Mouse (Mus musculus): ENCODE results near the gene Kpna2.
"Not testable (repeated sequence)": the region's sequence is repeated elsewhere in the genome, so short reads cannot be mapped to it uniquely, and the experiment has no call there.

The Kpna2 gene

DNA sequence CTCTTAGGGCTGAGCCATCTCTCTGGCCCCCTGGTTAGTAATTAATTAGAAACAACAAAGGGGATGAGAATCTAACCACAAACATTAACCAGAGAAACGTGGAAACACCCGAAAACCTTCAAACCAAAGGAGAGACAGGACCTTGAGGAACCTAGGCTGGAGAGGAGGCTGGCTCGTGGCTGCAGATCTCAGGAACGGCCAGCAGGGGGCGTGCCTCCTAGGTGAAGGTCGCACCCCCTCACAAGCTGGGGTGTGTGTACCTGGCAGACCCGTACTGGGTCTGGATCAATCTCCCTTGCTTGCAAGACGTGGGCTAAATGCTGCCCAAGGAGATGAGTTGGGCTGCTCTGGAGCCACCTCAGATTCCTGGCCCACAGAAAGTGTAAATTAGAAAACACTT, 19.3 kb upstream of the Kpna2 start:
- DNase-seq (ENCODE audit: low spot score): no peak

DNA sequence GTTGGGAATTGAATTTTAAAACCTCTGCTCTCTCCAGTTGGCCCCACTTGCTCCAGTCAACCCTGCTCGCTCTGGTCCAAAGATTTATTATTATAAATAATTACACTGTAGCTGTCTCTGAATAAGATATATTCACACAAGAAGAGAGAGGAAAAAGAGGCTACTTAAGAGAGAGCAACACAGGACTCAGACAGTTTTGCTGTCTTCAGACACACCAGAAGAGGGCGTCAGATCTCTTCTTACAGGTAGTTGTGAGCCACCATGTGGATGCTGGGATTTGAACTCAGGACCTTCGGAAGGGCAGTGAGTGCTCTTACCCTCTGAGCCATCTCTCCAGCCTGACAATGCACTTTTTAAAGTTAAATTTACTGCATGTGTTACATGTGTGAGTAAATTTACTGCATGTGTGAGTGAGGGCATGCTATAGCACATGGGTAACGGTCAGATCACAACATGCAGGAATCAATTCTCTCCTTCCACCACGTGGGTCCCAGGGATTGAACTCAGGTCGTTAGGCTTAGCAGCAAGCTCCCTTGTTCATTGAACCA, 18.1 kb upstream of the Kpna2 start:
- no peak for DNase-seq (ENCODE audit: low spot score)

DNA sequence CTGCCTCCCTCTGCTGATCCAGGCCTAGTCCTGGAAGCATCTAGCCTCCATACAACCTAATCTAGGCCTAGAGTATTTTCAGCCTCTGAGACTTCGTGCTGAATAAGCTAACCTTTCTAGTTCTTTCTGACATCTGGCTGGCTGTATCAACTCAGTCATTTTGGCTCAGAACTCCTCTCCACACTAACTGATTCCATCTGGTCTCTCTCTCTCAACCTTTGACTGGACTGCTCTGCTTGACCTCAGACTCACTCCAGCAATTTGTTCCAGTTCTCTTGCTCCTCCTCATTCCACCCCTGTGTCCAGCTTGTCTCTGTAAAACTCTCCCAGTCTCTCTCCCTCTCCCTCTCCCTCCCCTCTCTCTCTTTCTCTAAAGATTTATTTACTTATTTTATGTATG, 17.6 kb upstream of the Kpna2 start:
- no peak for DNase-seq (ENCODE audit: low spot score)

DNA sequence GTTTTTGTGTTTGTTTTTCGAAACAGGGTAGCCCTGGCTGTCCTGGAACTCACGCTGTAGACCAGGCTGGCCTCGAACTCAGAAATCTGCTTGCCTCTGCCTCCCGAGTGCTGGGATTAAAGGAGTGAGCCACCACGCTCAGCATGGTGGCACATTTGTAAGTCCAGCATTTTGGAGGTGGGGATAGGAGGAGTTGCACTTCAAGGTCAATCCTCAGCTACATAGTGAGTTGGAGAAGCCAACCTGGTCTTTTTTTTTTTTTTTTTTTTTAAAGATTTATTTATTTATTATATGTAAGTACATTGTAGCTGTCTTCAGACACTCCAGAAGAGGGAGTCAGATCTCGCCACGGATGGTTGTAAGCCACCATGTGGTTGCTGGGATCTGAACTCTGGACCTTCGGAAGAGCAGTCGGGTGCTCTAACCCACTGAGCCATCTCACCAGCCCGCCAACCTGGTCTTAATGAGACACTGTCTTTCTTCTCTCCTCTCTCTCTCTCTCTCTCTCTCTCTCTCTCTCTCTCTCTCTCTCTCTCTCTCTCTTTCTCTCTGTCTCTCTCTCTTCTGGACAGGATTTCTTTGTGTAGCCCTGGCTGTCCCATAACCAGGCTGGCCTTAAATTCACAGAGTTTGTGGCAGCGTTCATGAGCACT, 16.3 kb upstream of the Kpna2 start:
- DNase-seq (ENCODE audit: low spot score): not testable (repeated sequence)

DNA sequence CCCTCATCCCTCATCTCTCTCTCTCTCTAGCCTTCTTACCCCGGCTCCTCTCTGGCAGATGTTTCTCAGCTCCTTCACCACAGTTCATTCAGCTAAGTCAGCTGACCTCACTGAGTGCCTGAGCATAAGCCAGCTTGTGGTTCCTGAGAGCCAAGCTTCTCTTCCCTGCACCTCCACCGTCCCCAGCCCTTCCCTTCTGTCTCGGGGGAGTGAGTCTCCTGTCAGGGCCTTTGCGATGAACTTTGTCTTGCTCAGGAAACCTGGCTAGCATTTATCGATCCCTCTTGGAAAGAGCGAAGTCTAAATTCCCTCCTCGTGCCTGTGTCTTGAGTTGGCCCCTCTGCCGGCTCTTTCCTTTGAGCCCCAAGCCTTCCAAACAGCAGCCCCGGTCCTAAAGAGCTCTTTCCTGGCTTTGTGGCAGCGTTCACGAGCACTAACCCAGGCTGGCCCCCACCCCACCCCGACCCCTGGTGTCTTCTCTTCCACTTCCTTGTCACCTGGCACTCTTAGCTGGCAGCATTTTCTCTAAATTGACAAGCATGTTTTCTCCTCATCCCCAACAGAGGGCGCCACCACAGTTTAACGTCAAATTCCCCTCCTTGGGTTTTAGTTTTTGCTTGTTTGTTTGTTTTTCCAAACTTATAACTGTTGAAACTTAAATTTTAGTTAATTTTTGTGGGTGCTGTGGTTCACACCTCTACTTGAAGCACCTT, 15.4 kb upstream of the Kpna2 start:
- DNase-seq (ENCODE audit: low spot score): no peak

DNA sequence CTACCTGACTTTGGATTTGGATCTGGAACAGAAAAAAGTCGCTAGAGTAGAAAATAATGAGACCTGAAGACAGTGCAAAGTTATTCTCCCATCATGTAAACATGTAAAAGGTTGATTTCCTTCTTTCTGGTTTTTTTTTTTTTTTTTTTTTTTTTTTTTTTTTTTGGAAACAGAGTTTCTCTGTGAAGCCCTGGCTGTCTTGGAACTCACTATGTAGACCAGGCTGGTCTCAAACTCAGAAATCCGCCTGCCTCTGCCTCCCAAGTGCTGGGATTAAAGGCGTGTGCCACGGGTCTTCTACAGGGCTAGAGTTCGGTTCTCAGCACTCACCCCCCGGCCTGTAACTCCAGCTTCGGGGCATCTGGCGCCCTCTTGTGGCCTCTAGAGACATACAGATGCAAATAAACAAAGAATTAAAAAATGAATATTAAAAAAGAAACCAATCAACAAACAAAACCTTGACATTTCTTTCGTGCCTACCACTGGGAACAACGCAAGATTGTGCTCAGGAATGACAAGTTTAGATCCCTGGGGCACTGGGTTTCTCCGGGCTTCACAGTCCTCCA, 14.8 kb upstream of the Kpna2 start:
- DNase-seq (ENCODE audit: low spot score): no peak

DNA sequence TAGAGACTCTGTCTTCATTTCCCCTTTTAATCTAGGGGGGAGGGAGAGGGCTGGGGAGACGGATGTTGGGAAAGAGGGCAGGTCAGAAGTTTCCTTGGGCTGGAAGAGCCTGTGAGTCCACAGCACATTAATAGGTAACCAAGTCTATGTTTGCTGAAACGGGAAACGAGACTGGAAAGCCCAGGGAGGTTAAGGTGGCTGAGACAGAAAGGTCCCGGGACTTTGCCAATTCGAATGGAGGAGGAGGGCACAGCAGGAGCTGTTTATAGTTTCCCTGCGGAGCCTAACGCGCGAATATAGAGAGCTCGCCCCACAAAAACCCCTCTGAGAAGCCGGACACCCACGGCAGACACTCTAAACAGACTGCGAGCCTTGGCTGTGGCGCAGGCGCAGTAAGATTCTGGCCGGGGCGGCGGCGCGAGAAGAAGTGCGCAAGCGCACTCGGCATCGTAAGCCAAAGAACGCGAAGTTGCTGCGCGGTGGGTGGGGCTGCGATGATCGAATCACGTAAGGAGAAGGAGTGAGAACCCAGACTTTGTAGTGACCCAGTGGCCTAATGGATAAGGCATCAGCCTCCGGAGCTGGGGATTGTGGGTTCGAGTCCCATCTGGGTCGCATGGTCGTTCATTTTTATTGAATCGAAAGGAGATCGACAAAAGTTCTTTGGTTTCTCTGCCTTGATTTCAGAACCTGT, 13.1 kb upstream of the Kpna2 start:
- peak; percentile 98 for DNase-seq (ENCODE audit: low spot score)

DNA sequence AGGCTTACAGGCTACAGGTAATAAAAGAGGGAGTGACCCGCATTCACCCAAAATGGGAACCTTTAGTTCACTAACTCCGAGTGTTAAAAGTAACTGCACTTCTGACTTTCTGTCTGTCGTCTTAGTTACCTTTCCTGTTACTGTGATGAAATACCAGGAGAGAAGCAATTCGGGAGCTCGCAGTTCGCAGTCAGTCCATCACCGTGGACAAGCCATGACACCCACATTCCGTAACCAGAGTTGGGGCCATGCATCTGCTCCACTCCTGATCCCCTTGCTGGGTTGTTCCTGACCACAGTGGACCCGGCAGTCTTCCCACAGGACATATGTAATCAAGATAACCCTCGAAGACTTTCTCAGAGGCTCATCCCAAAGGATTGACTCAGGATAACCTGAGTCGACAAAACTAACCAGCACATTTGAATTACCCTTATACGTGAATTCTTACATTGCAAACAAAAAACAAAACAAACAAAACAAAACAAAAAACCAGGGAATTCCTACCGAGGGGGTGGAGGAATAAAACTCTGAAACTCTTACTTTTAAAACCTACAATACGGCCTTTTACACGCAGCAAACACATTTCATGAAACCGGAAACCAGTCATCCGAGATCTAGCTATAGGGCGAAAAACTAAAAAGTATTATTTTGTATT, 12.5 kb upstream of the Kpna2 start:
- DNase-seq (ENCODE audit: low spot score): no peak

DNA sequence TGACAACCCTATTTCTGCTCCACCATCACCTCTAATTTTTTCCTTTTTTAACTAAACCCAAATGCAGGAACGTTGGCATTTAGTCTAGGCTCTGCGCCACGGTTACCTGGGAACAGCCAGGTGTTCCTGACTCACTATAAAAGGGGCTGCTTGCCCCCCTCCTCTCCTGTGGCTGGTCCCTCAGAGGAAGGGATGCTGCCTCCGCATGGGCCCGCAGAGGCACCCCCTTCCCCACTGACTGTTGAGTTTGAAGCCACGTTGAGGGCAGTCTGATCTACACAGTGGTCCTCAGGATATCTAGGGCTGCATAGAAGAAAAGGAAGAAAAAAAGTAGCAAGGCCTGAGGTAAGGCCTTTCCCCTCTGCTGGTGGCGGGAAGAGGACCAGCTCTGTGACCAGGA, 11.8 kb upstream of the Kpna2 start:
- no peak for DNase-seq (ENCODE audit: low spot score)

DNA sequence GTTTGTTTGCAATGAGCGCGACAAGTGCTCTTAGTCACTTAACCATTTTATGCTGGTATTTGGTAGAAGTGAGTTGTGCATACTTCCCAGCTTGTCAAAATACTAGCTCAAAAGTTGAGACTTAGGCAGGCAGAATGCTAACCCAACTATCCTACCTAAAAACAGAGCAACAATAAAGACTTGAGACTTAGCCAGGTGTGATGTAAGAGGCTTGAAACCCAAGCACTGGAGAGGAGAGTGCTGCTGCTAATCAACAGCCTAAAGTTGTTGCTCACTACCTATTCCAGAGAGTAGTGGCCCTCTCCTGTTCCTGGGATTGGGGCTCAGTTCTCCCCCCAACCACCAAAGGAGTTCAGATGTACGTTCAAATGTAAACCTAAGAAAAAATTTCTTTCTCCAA, 11.1 kb upstream of the Kpna2 start:
- DNase-seq (ENCODE audit: low spot score): no peak

DNA sequence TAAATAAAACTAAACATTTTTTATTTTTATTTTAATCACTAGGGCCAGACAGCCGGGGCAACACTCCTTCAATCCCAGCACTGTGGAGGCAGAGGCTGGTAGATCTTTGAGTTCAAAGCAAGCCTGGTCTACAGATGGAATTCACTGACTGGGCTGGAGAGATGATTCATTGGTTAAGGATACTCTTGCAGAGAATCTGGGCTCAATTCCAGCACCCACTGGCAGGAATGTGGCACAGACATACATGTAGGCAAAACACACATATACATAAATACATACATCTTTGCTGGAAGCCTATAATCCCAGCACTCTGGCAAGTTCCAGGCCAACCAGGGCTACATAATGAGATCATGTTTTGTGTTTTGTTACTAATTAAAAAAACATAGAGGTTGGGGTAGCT, 6.2 kb upstream of the Kpna2 start:
- no peak for DNase-seq (ENCODE audit: low spot score)

DNA sequence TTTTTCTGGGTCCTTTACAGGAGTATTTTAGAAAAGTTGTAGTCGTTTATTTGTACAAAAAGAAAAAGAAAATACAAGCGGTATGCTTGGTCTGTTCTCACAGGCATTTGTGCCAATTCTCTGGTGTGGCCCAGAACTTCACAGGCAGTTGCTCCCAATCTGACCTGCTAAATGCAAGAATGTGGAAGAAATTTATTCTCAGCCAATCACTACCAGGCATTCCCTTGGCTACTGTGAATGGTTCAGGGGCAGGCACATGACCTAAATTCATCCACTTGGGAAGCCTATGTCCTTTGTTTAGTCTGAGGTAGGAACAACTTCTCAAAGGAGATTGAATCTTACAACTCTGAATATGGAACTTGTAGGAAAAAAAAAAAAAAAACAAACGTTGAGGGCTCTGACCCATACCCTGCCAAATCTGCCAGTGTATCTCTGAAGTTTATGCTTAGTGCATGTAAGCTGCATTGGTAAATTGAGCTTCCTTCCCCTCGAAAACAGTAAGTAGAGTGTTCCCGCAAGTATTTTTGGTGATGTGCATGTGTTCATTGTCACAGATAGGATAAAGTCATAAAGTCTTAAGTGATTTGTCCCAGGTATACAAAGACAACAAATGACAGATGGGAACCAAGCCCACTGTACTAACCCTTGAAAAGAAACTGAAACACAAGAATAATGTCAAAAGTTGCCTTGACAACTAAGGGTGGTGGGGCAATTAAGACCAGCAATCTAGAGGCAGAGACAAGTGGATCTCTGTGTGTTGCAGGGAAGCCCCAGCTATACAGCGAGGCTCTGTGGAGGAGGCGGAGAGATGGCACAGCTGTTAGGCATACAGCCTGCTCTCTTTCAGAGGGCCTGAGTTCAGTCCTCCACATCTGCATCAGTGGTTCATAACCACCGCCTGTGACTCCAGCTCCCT, 2.7 kb upstream of the Kpna2 start:
- no peak for DNase-seq (ENCODE audit: low spot score)

DNA sequence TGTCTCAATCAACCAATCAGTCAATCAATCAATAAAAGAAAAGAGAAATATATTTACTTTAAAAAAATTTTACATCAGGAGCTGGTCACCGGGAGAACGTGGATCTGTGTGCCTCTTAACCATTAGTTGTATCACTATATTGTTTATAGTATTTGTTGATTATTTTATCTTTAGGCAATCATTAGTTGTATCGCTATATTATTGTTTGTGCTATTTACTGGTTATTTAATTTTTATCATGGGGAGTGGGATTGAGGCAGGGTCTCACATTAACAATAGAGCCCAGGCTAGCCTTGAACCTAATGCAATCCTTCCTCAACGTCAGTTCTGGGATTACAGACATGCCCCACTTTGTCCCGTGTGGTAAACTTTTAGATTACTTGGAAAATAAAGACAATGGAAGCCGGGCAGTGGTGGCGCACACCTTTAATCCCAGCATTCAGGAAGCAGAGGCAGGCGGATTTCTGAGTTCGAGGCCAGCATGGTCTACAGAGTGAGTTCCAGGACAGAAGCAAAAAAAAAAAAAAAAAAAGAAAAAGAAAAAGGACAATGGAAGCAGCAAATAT, 690 bp upstream of the Kpna2 start:
- no peak for DNase-seq (ENCODE audit: low spot score)

DNA sequence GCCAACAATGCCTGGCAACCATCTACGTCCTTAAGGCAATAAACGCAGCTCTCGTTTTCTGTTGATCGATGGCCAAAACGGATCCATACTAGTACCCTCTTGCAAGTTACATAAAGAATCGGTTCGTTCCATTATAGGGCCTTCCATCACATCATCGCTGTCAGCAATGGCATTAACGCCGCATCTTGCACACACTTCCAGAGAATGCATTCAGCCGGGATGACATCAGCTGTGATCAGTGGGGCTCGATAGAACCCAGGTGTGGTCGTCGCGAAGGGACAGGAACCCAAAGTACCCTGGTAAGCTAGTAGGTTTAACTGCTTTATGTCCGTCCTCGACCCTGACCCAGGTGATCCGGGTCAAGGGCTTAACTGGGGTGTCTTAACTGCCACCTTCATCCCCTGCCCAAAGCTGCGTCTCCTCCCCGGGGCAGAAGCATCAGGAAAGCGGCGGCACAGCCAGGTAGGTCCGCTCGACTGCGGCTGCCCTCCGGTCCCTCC, 640 bp downstream of the Kpna2 start:
- no peak for DNase-seq (ENCODE audit: low spot score)

DNA sequence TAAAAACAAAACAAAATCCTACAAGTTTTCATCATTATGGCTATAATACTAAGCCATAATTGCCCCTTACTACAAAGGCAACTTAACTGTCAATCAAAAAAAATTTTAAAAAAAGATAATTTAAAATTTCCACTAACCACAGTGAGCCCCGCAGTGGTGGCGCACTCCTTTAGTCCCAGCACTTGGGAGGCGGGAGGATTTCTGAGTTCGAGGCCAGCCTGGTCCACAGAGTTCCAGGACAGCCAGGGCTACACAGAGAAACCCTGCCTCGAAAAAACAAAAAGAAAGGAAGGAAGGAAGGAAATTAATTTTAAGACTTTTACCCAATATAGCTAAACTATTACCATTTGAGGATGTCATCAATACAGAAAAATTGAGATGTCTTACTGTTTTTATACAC, 1.4 kb downstream of the Kpna2 start:
- no peak for DNase-seq (ENCODE audit: low spot score)

DNA sequence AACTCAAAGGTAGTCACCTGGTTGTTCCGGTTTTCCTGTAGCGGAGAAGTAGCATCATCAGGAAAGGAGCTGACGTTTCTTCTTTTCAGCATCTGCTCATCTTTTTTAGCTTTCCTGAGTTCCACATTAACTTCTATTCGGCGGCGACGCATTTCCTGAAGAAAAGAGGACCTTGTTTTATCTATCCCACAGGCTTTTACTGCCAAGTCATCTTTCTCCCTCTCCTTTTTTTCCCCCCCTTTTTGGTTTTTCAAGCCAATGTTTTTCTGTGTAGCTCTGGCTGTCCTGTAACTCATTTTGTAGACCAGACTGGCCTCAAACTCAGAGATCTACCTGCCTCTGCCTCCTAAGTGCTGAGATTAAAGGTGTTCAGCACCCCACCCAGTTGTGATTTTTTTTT, 2.8 kb downstream of the Kpna2 start:
- not testable (repeated sequence) for DNase-seq (ENCODE audit: low spot score)

DNA sequence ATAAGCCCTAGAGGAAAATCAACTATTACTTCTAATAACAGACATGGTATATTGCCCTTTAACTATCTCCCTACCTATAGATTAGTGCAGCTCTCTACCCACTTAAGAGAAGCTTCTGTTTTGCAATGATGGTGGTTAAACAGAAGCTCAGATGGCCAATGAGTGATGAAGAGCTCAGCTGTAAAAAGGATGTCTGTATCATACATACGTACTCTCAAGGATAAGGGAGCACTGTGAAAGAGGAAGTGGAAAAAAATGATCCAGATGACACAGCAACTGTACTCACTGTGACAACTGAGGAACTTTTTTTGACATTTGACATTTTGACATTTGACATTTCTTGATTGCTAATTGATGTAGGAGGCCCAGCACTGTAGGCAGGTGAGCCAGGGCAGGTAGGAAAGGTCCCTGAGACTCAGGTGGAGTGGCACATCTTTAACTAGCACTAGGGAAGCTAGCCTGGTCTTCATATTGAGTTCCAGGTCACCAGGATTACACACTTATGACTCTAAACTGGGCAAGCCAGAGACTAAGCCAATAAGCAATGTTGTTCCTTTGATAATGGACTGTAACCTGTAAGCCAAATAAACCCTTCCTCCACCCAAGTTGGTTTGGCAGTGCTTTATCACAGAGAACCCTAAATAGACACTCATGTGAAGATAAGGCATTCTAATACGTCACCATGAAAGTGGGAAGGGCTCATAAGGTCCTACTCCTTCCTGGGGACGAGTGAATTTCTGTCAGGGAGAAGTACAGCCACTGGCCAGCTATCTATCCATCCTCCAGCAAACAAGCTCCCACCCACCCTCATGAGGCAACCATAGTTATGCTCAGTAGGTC, 4.9 kb downstream of the Kpna2 start:
- DNase-seq (ENCODE audit: low spot score): no peak

DNA sequence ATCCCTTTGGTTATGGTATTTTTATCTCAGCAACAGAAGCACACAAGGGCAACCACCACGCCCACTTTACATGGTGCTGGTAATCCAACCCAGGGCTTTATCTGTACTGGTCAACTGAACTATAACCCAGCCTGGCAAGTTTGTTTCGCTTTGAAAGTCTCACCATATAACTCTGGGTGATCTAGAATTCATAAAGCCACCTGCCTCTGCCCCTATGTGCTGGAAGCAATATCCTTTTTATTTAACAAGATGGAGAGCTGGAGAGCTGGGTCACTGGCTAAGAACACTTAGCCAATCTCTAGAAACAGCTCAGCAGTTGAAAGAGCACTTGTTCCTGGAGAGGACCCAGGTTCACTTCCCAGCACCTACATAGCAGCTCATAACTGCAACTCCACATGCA, 12.0 kb downstream of the Kpna2 start:
- DNase-seq (ENCODE audit: low spot score): no peak

DNA sequence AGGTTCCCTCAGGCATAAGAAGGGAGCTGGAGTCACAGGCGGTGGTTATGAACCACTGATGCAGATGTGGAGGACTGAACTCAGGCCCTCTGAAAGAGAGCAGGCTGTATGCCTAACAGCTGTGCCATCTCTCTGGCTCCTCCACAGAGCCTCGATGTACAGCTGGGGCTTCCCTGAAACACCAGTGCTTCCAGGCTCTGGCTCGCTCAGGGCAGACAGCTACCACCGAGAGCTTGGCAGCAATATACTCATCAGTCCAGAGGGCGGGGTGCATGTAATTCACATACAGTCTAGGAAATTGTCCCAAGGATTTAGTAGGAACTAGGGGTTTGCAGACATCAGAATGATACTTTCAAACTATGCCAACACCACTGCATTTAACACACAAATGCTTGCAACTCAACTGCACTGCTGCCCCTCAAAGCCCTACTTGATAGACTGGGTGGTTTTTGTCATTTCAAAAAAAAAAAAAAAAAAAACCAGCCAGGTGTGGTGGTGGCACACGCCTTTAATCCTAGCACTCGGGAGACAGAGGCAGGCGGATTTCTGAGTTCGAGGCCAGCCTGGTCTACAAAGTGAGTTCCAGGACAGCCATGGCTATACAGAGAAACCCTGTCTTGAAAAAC, 13.2 kb downstream of the Kpna2 start:
- not testable (repeated sequence) for DNase-seq (ENCODE audit: low spot score)

Data from layer of hippocampus, adult 11-12 months (tissue).